Mouse (Mus musculus) cortical plate, adult 2 months (tissue): ENCODE results near the gene Mamdc4.

ENCODE experiments used
- CTCF ChIP-seq: fragments of 200-500 bp; IDR thresholded peaks from 2 replicates; pipeline ENCODE4 v1.5.1; 2011; ENCODE audit warnings: mild to moderate bottlenecking, control low read depth, low read length; ENCODE audit not compliant: insufficient read depth; ENCODE audit errors: extremely low read depth
- POLR2A ChIP-seq: fragments of 200-500 bp; IDR thresholded peaks from 2 replicates; pipeline ENCODE4 v1.6.1; 2011; ENCODE audit warnings: mild to moderate bottlenecking, low read length, control low read depth; ENCODE audit not compliant: insufficient read depth; ENCODE audit errors: extremely low read depth

- no peak for TF ChIP-seq CTCF
- no peak for TF ChIP-seq POLR2A
Observed at GRCm38 (mm10) chr2:25566558-25566957, 8.1 kb downstream of the Mamdc4 start.
